Mouse (Mus musculus) CH12.LX (cell line): ENCODE measurements at regions not wholly inside any gene's neighbourhood (a gene's known extent, or its start where the extent isn't known, plus 50 kb on each side); places are given as distances from the start of the nearest gene placed in this dataset.

Source experiments
- DNase-seq: peaks from one replicate; pipeline ENCODE4 v3.0.0-alpha.2; 2013; ENCODE audit errors: extremely low read depth
- H3K27ac ChIP-seq: 2 replicates; pipeline ENCODE4 v1.5.1; 2012; ENCODE audit warnings: low read depth, mild to moderate bottlenecking, control low read depth, moderate library complexity; ENCODE audit not compliant: insufficient read depth
- H3K27me3 ChIP-seq: replicated peaks from 2 replicates; pipeline ENCODE3; 2012; ENCODE audit warnings: inconsistent platforms
- H3K36me3 ChIP-seq, 2 experiments: replicated peaks in 1 of 2; 2 replicates each; pipeline versions ENCODE3 to v1.6.1; 2012; ENCODE audit warnings: inconsistent platforms in 1 of 2, low read length in 1 of 2, mild to moderate bottlenecking in 1 of 2, mixed read lengths in 1 of 2, moderate library complexity in 1 of 2; ENCODE audit not compliant: control insufficient read depth in 1 of 2, insufficient read depth in 1 of 2
- H3K4me1 ChIP-seq, 2 experiments: 2 replicates each; pipeline ENCODE4 v1.6.1; 2012; ENCODE audit warnings: inconsistent platforms in 1 of 2, moderate library complexity in 1 of 2; ENCODE audit not compliant: insufficient read depth in 2 of 2, control insufficient read depth in 1 of 2
- H3K4me2 ChIP-seq: 2 replicates; pipeline ENCODE4 v1.6.1; 2012; ENCODE audit warnings: low read depth, mild to moderate bottlenecking, control low read depth; ENCODE audit not compliant: poor library complexity, insufficient read depth, severe bottlenecking
- H3K4me3 ChIP-seq, 3 experiments: fragments of 150-350 bp in 1 of 3; sonication (generic) in 1 of 3; replicated peaks in 1 of 3; 2 replicates each; pipeline versions ENCODE3 to v1.5.1; 2011 to 2012; ENCODE audit warnings: low read depth in 2 of 3, low read length in 2 of 3, mild to moderate bottlenecking in 2 of 3, moderate library complexity in 2 of 3, control low read depth in 1 of 3, improper control_type of control experiment in 1 of 3, inconsistent platforms in 1 of 3, mixed read lengths in 1 of 3; ENCODE audit not compliant: poor library complexity in 1 of 3
- H3K79me2 ChIP-seq: replicated peaks from 2 replicates; pipeline ENCODE4 v1.6.1; 2012; ENCODE audit warnings: mild to moderate bottlenecking, moderate library complexity; ENCODE audit not compliant: control insufficient read depth, poor library complexity, insufficient read depth, severe bottlenecking; ENCODE audit errors: extremely low read depth
- H3K9ac ChIP-seq: 2 replicates; pipeline ENCODE4 v1.6.1; 2012; ENCODE audit warnings: low read depth, mild to moderate bottlenecking, control low read depth, moderate library complexity; ENCODE audit not compliant: insufficient read depth
- H3K9me3 ChIP-seq: replicated peaks from 2 replicates; pipeline ENCODE3; 2012; ENCODE audit warnings: low read length, inconsistent platforms, mixed read lengths
- CTCF ChIP-seq, 2 experiments: IDR thresholded peaks in 1 of 2; conservative IDR thresholded peaks in 1 of 2; 2 replicates each; pipeline ENCODE4 v1.5.1; 2011 to 2012; ENCODE audit warnings: low read depth in 2 of 2, low read length in 2 of 2, improper control_type of control experiment in 1 of 2, inconsistent platforms in 1 of 2, mild to moderate bottlenecking in 1 of 2, moderate library complexity in 1 of 2
- E2F4 ChIP-seq: IDR thresholded peaks from 2 replicates; pipeline ENCODE4 v1.6.1; 2011; ENCODE audit warnings: low read depth, low read length, improper control_type of control experiment; ENCODE audit not compliant: insufficient replicate concordance
- MAFK ChIP-seq: IDR thresholded peaks from 2 replicates; pipeline ENCODE4 v1.6.1; 2011; ENCODE audit warnings: low read length, improper control_type of control experiment; ENCODE audit not compliant: insufficient replicate concordance
- MEF2A ChIP-seq: IDR thresholded peaks from 2 replicates; pipeline ENCODE4 v1.6.1; 2014; ENCODE audit warnings: low read depth, mild to moderate bottlenecking, inconsistent platforms, low read length, improper control_type of control experiment, borderline replicate concordance
- PAX5 ChIP-seq: IDR thresholded peaks from 2 replicates; pipeline ENCODE4 v1.6.1; 2012; ENCODE audit warnings: low read length, inconsistent platforms, mixed read lengths
- RCOR1 ChIP-seq: conservative IDR thresholded peaks from 2 replicates; pipeline ENCODE4 v1.6.1; 2012; ENCODE audit warnings: low read depth, mild to moderate bottlenecking, inconsistent platforms, low read length, improper control_type of control experiment
- UBTF ChIP-seq: IDR thresholded peaks from 2 replicates; pipeline ENCODE4 v1.6.1; 2012; ENCODE audit warnings: low read depth, mild to moderate bottlenecking, inconsistent platforms, low read length, improper control_type of control experiment, moderate library complexity
- dilution Hi-C: fragments of 300-500 bp; cut with MboI; formaldehyde crosslinking; loops from 2 replicates; pipeline ENCODE4 v1.14.3; 2020; ENCODE audit warnings: low sequenced_read_pairs; ENCODE audit not compliant: extremely low pct_unique_long_range_greater_than_20kb, extremely low pct_ligation_motif_present
- in situ Hi-C: fragments of 300-500 bp; cut with MboI; formaldehyde crosslinking; loops from 3 replicates; pipeline ENCODE4 v1.14.3; 2019; ENCODE audit warnings: low sequenced_read_pairs, low pct_ligation_motif_present, low pct_unique_long_range_greater_than_20kb, mixed read lengths

GRCm38 (mm10) chrX:11245576-11245975 lies 53.5 kb upstream of the H2al1a start:
- H3K27ac ChIP-seq, result no peak overlapping the region
- TF ChIP-seq MAFK (no peak), MEF2A (no peak), PAX5 (no peak), UBTF (no peak), E2F4 (no peak), CTCF (conservative IDR thresholded peaks at IDR 0.05 in 1 of 2, IDR thresholded peaks at IDR 0.05 in 1 of 2; ENCODE audit: low read depth in 2 of 2, low read length in 2 of 2) (no peak), RCOR1 (no peak)
- H3K4me1 ChIP-seq, result no peaks in the 10 kb centered on the region
- no peaks in the 10 kb centered on the region for H3K27me3 ChIP-seq
- no peak overlapping the region for H3K9ac ChIP-seq
- H3K79me2 ChIP-seq, result no peaks in the 10 kb centered on the region
- H3K4me2 ChIP-seq, result no peak overlapping the region
- dilution Hi-C loops, result no loop called here
- no peaks in the 10 kb centered on the region for H3K36me3 ChIP-seq
- no peak for DNase-seq
- in situ Hi-C loops, result no loop called here
- no peaks in the 10 kb centered on the region for H3K9me3 ChIP-seq
- no peak overlapping the region for H3K4me3 ChIP-seq
